Mouse (Mus musculus): ENCODE measurements around the gene Ikzf3. TPM values are rescaled to one million over a fixed set of nuclear protein-coding genes. Genes with fewer than 3 reads are reported as not detected.

Ikzf3 gene
- polyA plus RNA-seq, 1 experiment: 41.7 TPM

- 32% methylated on average over 6 of the region's 6 CpGs for WGBS
- TF ChIP-seq CTCF (IDR thresholded peaks at IDR 0.05; ENCODE audit: control insufficient read depth, insufficient read depth, low read length) (no peak), POLR2A (IDR thresholded peaks at IDR 0.05; ENCODE audit: borderline replicate concordance, control insufficient read depth, low read depth, low read length) (no peak)
- no peak overlapping the region for H3K27ac ChIP-seq (ENCODE audit: control insufficient read depth, insufficient read depth, low read depth, low read length, poor library complexity)
- no peak overlapping the region for H3K4me3 ChIP-seq (replicated peaks; ENCODE audit: control insufficient read depth, low read depth, low read length)
- H3K4me1 ChIP-seq (ENCODE audit: control insufficient read depth, insufficient read depth, low read length): peaks cover 4% of the 10 kb centered on the region
Measured at GRCm38 (mm10) chr11:98481231-98481630, 64.6 kb downstream of the Ikzf3 start.

- TF ChIP-seq CTCF (IDR thresholded peaks at IDR 0.05; ENCODE audit: control insufficient read depth, insufficient read depth, low read length) (no peak), POLR2A (IDR thresholded peaks at IDR 0.05; ENCODE audit: borderline replicate concordance, control insufficient read depth, low read depth, low read length) (no peak)
- Histone ChIP-seq H3K27ac (ENCODE audit: control insufficient read depth, insufficient read depth, low read depth, low read length, poor library complexity) (no peak overlapping the region), H3K4me1 (ENCODE audit: control insufficient read depth, insufficient read depth, low read length) (peaks cover 4% of the 10 kb centered on the region), H3K4me3 (replicated peaks; ENCODE audit: control insufficient read depth, low read depth, low read length) (no peak overlapping the region)
- 71% methylated on average over 12 of the region's 12 CpGs for WGBS
Measured at GRCm38 (mm10) chr11:98479940-98480497, 65.8 kb downstream of the Ikzf3 start.

GRCm38 (mm10) chr11:98479026-98479939 lies 66.5 kb downstream of the Ikzf3 start:
- H3K4me3 ChIP-seq (replicated peaks; ENCODE audit: control insufficient read depth, low read depth, low read length): no peak overlapping the region
- peaks cover 4% of the 10 kb centered on the region for H3K4me1 ChIP-seq (ENCODE audit: control insufficient read depth, insufficient read depth, low read length)
- no peak for TF ChIP-seq CTCF (IDR thresholded peaks at IDR 0.05; ENCODE audit: control insufficient read depth, insufficient read depth, low read length)
- no peak for TF ChIP-seq POLR2A (IDR thresholded peaks at IDR 0.05; ENCODE audit: borderline replicate concordance, control insufficient read depth, low read depth, low read length)
- no peak overlapping the region for H3K27ac ChIP-seq (ENCODE audit: control insufficient read depth, insufficient read depth, low read depth, low read length, poor library complexity)
- WGBS: 45% methylated on average over 13 of the region's 13 CpGs

GRCm38 (mm10) chr11:98477011-98477701 lies 68.7 kb downstream of the Ikzf3 start:
- H3K4me3 ChIP-seq (replicated peaks; ENCODE audit: control insufficient read depth, low read depth, low read length): no peak overlapping the region
- TF ChIP-seq POLR2A (IDR thresholded peaks at IDR 0.05; ENCODE audit: borderline replicate concordance, control insufficient read depth, low read depth, low read length): no peak
- no peak for TF ChIP-seq CTCF (IDR thresholded peaks at IDR 0.05; ENCODE audit: control insufficient read depth, insufficient read depth, low read length)
- 45% methylated on average over 14 of the region's 14 CpGs for WGBS
- peaks cover 4% of the 10 kb centered on the region for H3K4me1 ChIP-seq (ENCODE audit: control insufficient read depth, insufficient read depth, low read length)
- peak overlapping the region; percentile 23; the same call in 1 of the 2 replicates for H3K27ac ChIP-seq (ENCODE audit: control insufficient read depth, insufficient read depth, low read depth, low read length, poor library complexity)

- WGBS: 44% methylated on average over 4 of the region's 4 CpGs
- TF ChIP-seq POLR2A (IDR thresholded peaks at IDR 0.05; ENCODE audit: borderline replicate concordance, control insufficient read depth, low read depth, low read length) (no peak), CTCF (IDR thresholded peaks at IDR 0.05; ENCODE audit: control insufficient read depth, insufficient read depth, low read length) (no peak)
- Histone ChIP-seq H3K4me1 (ENCODE audit: control insufficient read depth, insufficient read depth, low read length) (peaks cover 2% of the 10 kb centered on the region), H3K4me3 (replicated peaks; ENCODE audit: control insufficient read depth, low read depth, low read length) (no peak overlapping the region), H3K27ac (ENCODE audit: control insufficient read depth, insufficient read depth, low read depth, low read length, poor library complexity) (no peak overlapping the region; the same call in 1 of the 2 replicates)
Measured at GRCm38 (mm10) chr11:98476434-98476807, 69.4 kb downstream of the Ikzf3 start.

- Histone ChIP-seq H3K4me3 (replicated peaks; ENCODE audit: control insufficient read depth, low read depth, low read length) (no peak overlapping the region), H3K4me1 (ENCODE audit: control insufficient read depth, insufficient read depth, low read length) (peaks cover 5% of the 10 kb centered on the region), H3K27ac (ENCODE audit: control insufficient read depth, insufficient read depth, low read depth, low read length, poor library complexity) (no peak overlapping the region)
- 74% methylated on average over 9 of the region's 9 CpGs for WGBS
- TF ChIP-seq POLR2A (IDR thresholded peaks at IDR 0.05; ENCODE audit: borderline replicate concordance, control insufficient read depth, low read depth, low read length) (no peak), CTCF (IDR thresholded peaks at IDR 0.05; ENCODE audit: control insufficient read depth, insufficient read depth, low read length) (no peak)
Measured at GRCm38 (mm10) chr11:98475630-98476433, 70.0 kb downstream of the Ikzf3 start.

- WGBS: 84% methylated on average over 11 of the region's 11 CpGs
Measured at GRCm38 (mm10) chr11:98474967-98475366, 70.9 kb downstream of the Ikzf3 start.

More at GRCm38 (mm10) chr11:98474967-98475366, 70.9 kb downstream of the Ikzf3 start:
- TF ChIP-seq POLR2A (IDR thresholded peaks at IDR 0.05; ENCODE audit: borderline replicate concordance, control insufficient read depth, low read depth, low read length) (no peak), CTCF (IDR thresholded peaks at IDR 0.05; ENCODE audit: control insufficient read depth, insufficient read depth, low read length) (no peak)
- Histone ChIP-seq H3K4me3 (replicated peaks; ENCODE audit: control insufficient read depth, low read depth, low read length) (no peak overlapping the region), H3K4me1 (ENCODE audit: control insufficient read depth, insufficient read depth, low read length) (peaks cover 6% of the 10 kb centered on the region), H3K27ac (ENCODE audit: control insufficient read depth, insufficient read depth, low read depth, low read length, poor library complexity) (no peak overlapping the region)

Data from bone marrow, adult 2 months (tissue).